Mouse (Mus musculus) thymus, postnatal 10 days (tissue): ENCODE measurements around the gene Tln2.

Experiments used
- DNase-seq, 2 experiments: peaks; one replicate each; pipeline ENCODE4 v3.0.0; 2021; ENCODE audit warnings: low spot score in 2 of 2

Tln2 gene

DNA sequence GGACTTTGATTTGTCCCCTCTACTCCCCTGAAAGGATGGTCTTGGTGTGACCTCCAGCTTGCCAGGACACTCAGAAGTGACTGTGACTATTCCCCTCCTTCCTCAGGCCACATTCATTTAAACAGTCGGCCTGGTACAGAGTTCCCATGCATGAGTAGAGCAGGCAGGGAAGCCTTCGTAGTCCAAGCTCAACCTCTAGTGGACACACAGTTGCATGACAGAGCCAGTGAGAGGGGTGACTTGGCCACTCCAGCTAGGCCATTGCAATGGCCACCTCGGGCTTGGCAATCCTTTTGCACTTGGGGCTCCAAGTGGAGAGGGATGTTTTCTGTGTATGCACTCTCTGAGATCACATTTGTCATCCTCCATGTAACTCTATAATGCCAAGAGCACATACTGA is 285.2 kb downstream of the Tln2 start:
- DNase-seq: no peak

DNA sequence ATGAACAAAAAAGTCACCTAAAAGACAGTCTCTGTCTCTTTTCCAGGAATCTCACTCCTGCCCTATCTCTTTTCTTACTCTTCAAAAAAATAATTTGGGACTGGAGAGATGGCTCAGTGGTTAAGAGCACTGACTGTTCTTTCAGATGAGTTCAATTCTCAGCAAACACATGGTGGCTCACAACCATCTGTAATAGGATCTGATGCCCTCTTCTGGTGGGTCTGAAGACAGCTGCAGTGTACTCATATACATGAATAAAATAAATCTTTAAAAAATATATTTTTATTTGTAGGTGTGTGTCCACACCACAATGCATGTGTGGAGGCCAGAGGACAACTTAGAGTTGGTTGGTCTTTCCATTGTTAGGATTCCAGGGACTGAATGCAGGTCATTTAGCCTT is 286.1 kb downstream of the Tln2 start:
- no peak for DNase-seq

DNA sequence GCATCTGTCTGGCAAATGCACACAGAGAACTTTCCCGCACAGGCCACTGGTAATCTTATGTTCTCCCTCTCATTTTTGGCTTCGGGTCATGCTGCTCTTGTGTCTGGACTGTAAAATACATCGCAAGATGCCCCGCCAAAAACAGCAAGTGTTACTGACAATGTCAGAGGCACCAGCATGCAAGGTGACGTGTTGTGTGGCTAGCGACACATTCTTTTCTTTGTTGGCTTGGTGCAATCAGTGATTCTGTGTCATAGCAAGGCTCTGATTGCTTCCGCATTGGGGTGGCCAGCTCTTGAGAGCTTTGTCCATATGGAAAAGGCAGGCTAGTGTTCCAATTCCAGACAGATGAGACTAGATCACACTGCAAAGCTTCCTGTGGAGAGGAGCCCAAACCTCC is 288.8 kb downstream of the Tln2 start:
- DNase-seq: no peak

DNA sequence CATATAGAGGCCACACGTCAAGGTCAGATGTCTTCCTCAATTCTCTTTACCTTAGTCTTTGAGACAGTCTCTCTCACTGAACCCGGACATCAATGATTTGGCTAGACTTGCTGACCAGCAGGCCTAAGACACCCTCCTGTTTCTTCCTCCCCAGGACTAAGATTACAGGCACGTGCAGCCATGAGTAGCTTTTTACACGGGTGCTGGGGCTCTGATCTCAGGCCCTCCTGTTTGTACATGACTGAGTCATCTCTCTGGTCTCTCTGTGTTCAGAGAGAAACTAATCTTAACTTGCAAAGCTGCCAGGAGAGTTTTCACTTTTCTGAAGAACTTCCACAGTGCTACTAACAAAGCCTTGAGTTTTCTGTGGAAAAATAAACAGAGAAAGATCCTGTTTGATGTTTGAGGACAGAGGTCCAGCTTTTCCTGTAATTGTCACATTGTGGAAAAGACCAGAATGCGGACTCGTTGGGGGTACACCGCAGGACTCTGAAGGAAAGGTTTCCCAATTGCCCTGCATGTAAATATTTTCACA is 289.4 kb downstream of the Tln2 start:
- no peak for DNase-seq

DNA sequence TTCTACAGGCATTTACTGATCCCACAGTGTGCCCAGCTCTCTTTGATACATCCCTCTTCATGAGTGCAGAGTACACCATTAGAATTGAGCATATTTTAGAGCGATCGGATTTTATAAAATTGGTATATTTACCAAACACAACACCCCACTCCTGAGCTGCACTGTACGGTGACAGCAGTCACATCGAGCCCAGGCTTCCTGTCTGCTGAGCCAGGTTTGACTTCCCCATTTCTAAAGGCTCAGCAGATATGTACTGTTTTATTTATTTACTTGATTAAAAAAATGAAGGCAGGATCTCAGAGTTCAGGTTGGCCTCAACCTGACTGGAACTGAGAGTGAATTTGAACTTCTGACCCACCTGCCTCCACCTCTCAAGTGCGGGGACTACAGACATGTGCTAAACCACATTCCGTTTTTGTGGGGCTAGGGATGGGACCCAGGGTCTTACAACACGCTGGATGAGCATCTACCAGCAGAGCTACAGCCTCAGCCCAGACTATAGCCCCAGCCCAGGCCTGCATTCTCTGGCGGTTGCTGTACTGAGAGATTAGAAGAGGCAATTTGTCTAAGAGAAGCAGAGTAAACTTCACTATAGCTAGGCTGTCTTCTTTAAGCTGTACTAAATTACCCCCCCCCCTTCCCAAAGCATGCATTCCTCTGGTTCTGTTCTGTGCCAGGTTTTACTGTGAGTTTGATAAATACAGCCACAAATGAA is 292.1 kb downstream of the Tln2 start:
- no peak for DNase-seq

DNA sequence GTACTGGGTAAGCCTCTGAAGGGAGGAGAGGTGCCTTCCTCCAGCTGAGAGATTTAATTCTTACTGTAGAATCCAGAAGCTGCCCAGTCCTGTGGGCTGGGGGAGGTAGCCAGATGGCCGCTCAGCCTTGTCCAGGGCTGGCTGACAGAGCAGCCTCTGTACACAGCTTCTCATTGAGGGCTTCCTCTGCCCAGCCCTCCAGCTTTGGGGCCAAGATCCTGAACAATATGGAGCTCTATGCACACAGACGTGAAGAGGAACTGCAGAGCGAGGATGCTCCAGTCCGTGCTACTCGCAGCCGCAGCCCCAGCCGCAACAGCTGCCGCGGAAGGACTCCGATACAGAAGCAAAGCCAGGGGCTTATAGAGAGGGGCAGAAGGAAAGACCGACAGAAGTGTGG is 294.0 kb downstream of the Tln2 start:
- no peak for DNase-seq

DNA sequence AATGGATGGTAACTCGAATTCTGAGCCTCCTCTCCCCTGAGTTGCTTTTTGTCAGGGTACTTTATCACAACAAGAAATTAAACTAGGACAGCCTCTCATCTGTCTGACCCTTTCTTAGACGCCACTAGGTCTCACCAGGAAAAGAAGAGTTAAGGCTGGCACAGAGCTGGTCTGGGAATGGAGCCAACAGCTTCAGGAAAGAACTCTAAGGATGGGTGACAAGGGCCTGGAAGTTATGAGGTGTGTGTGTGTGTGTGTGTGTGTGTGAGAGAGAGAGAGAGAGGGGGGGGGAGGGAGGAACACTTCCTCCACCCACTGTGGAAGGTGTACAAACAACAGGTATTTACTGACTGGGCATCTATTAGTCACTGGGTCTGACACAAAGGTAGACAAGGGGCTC is 294.6 kb downstream of the Tln2 start:
- DNase-seq: no peak

DNA sequence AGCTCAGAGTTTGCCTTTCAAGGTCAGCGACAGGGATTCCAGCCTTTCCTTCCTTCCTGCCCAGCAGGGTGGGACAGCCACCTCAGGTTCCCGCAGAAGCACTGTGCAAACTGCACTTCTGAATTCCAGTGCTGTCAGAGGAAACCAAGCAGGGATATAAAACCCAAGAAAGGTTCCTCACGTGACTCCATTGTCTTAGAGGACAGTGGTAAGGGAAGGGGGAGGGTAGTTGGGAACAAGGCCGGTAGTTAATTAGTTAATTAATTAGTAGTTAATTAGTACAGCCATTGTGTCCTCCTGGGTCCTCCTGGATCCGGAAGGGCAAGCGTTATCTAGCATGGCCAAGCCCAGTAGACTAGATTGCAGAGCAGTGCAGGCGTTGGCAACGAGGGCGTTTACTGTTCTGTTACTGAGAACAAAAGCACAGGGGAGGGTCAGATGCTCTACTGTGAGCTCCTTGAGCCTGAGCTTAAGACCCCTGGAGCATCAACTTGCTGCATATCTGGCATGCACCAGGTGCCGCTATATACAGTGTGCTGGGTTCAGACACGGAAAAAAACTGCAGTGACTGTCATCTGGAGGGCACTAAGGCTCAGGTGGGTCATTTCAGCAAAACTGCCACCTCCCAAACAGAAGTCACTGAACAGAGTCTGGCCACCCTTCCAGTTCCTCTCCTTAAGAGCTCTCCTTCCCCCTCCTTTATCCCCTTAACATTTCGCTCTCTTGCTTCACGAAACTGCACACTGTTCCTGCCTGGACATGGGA is 298.5 kb downstream of the Tln2 start:
- DNase-seq: no peak

DNA sequence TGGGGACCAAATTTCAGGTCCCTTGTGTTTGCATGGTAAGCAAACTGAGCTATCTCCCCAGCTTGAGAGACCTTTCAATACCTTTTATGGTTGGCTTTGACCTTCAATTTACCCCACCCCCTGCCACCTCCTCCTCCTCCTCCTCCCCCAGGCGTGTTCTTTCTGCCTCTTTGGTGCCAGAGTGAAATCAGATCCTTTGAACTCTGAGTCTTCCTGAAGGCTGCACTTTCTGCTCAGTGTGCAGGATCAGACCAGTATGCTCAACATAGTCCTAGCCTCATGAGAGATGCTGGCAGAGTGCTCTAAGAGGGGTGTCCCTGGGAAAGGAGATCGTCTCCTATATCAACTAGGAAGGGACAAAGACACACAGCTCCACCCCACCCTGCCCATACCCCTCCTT is 309.4 kb downstream of the Tln2 start:
- DNase-seq: no peak

DNA sequence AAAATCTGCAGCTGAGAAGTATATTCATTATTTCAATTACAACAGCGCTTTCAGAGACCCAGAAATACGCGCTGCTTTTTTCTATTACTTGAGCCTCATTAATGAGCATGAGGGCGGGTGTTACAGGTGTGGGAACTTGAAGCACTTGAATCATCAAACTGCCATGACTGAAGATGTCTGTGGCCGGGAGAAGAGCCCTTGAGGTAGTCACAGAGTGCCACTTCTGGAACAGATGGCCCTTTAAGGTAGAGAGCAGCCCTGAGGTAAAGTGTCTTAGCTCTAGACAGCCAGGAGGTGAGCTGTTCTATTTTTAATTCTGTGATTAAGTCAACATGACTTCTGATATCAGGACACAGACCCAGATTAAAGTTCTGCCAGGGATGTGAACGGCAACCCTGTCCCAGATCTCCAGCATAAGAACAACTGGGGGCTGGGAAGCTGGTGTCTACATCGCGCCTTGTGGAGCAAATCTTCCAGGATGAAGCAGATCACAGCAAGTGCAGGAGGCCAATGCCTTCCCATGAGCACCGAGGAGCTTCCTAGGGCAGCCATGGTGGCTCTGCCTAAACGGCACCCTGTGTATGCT is 312.0 kb downstream of the Tln2 start:
- DNase-seq: no peak

DNA sequence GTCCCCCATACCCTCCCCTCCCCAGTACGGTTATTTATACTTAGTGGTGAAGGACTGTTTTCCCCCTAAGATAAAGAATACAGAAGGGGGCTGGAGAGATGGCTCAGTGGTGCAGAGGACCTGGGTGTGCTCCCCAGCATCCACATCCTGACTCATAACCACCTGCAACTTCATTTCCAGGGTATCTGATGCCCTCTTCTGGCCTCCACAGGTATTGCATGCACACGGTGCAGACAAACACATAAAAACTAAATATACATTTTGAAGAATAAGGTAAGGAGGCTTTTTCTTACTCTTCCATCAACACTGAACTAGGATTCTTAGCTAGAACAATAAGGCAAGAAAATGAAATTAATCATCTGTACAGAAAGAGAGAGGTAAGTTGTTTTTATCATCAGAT is 314.2 kb downstream of the Tln2 start:
- no peak for DNase-seq

DNA sequence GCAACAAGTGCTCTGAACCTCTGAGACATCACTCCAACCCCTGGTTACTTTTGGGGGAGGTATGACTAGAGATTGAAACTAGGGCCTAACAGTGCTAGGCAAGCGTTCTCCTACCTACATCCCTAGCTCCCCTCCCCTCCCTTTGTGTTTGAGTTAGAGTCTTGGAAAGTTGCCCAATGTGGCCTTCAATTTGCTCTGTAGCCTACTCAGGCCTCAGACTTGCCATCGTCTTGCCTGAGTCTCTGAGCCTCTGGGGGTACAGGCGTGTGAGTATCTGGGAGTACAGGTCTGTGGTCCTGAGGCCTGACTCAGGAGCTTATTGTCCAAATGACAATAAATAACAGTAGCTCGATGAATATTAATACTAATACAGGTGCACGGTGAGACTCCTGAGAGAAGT is 317.8 kb downstream of the Tln2 start:
- no peak for DNase-seq

DNA sequence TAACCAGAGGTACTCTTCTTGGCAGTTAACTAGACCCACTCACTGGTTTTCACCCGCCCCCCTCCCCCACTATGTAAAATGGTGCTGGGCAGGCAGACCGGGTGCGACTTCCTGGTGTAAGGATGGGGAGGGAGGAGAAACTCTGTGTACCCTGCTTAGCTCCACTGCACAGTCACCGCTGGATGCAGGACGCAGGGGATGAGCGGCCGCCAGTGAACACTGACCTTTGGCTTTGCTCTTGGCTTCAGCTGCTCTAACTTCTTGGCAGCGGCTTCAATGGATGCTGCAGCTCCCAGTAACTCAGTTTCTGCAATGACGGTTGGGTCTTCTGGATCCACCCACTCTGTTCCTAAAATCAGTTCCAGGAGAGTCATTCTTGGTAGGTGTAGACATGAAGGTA is 319.0 kb downstream of the Tln2 start:
- no peak for DNase-seq

DNA sequence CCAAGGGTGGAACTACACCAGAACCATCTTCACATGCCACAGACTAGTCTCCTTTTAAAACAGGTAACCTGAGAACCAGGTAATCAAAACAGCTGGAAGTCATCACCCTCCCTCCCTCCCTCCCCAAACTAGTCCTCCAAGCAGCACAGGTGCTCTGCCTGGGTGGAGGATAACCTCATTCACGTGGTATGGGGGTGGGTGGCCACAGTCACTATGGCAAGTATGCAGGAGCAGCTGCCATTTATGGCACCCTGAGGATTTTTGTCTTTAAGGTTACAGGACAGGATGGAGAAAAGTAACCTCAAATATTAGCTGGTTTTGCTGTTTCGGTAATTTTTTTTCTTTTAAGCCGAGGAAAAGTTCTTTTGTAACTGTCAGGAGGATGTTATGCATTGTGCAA is 322.5 kb downstream of the Tln2 start:
- DNase-seq: no peak

DNA sequence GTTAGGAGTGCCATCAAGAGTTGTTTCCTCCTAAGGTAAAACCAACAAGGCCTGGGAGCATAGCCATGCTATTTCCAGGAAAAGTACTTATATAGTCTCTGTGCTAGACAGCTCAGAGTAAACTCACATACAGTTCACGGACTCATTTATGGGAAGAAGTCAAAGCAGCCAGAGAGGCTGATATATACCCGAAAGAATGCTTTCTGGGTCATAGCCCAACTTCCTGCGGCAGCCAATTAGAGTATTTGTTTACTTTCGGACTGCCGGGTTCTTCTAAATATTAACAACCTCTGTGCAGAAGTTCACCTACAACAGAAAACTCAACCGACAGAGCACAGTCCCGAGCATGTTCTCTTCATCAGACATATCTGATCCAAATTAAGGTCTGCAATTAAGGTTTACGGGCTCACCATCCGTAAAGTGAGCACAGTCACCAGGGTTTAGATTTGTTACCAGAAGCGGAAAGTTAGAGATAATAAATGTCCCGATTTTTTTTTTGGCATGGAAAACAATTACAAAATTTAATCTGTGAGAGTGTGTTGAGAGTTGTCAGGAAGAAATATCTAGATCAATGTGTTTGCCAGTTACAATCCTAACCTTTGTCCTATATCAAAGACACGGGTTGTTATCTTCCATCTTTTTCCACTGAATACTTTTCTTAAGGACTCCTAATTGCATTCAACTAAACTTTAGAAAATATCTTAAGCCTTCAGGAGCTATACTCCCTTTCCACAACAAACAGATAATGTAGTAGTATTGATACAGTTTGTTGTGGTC is 323.9 kb downstream of the Tln2 start:
- no peak for DNase-seq

DNA sequence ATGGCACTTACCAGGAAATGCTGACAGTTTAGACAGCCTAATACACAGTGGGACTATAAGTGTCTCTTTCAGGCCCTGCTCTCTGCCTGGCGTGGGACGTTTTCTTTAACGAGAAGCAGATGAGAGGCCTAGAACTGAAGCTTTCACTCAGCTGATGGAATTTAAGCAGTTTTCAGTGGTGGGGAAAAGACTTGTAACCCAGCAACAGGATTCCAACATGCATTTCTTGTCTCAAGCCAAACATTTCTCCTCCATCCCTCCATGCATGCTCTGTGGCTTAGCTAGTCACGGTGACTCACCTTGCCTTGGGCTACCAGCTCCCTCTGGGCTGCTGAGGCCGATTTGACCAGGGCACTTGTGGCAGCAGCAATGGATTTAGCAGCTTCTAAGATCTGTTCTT is 330.5 kb downstream of the Tln2 start:
- no peak for DNase-seq

DNA sequence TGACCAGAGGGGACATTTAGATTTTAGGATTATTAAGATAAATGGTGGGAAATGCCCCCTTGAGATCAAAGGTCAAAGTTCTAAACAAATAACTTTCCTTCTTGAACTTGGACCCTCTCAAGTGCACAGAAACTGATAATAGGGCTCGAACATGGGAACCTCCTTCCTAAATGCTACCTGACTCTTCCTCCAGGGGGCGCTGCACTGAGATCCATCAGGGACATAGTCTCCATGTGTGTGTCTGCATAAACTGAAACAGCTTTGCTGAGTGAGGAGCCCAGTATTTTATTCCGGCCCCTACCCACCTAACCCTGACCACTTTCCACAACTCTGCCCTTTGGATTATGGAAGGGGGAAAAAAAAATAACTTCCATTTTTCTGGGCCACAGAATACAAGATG is 339.1 kb downstream of the Tln2 start:
- peak in 1 of 2 experiments; percentile 17 for DNase-seq

DNA sequence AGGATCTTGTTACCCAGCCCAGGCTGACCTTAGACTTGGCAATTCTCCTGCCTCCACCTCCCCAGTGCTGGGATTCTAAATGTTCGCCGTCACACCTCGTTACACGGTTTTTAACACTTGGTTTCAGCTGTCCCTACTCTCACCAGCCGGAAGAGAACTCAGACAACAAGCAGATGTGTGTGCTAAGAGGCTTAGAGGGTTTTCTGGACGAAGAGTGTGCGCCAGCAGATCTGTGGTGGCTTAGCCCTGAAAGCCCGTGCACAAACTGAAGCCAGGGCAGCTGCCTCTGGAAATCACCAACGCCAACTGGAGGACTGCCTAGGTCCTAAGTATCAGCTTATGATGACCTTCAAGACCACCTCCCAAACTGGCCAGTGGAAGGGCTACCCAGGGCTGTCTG is 341.5 kb downstream of the Tln2 start:
- no peak for DNase-seq

DNA sequence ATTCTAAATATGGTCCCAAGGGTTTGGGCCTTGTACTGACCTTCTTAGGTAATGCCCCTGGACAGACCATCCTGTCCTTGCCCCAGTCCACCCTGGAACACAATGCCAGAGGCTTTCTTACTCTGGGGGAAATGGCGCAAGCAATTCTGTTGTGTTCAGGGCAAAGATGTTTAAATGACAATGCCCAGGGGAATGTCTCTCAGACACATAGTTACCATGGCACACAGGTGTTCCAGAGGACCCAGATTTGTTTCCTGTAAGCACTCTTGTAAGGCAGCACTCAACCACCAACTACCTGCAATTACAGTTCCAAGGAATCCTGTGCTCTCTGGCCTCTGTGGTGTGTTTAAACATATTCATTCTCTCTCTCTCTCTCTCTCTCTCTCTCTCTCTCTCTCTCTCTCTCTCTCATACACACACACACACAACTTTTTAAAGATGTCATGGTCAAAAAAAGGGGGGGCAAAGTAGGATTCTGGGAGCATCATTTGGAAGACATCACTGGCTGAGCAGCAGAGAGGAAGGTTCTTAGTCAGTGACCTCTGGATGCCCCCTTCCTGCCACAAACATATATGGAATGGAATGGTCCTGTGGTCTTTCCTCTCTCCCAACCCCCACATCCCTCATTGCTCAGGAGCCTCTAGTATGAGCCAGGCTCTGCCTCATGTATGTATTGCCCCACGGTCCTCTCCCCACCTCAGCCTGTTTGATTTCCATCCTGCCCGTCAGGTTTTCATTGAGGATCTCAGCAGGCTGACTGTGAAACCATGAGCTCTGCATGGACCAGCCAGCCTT is 345.1 kb downstream of the Tln2 start:
- no peak for DNase-seq

DNA sequence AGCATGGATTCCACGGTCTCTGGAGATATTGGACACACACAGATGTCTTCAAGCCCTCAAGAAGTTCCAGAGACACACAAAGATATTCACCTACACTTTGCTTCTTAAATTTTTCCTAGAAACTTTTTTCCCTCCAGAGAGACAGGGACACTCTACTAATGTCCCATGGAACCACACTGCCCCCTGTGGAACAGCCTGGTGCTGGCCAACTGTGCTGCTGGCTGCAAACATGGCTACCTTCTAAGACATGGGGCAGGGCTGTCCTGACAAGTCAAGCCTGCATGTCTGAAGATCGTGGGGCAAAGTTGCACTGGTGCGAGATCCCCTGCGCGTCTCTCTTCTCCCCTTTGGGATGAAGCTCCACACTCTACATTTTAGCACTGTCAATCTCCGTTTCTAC is 346.2 kb downstream of the Tln2 start:
- peak in 1 of 2 experiments; percentile 11 for DNase-seq

DNA sequence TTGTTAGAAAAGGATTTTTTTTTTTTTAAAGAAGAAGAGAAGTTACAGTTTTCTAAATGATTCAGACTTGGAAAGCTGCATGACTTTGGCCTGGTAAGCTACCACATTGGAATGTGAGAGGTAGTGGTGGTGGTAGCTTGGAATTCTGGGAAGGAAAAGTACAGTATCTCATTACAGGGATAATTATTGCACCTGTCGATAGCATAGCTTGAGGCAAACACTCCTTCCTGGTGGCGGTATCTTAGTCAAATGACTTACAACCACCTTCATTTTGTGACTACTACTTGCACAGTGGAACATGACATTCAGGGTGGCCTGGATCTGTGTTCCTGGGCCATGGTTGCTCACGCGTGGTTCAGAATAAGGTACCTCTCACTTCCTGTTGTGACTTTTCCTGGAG is 348.3 kb downstream of the Tln2 start:
- no peak for DNase-seq
